Mouse (Mus musculus) ES-E14 (cell line): ENCODE results near the gene Atf2. TPM values are rescaled to one million over a fixed set of nuclear protein-coding genes. Genes with fewer than 3 reads are reported as not detected.

Experiments used
- DNase-seq: peaks from one replicate; pipeline ENCODE4 v3.0.0-alpha.2; 2013; ENCODE audit warnings: low read depth, low spot score
- H3K27ac ChIP-seq: 2 replicates; pipeline ENCODE4 v1.5.1; 2012; ENCODE audit warnings: low read depth, mild to moderate bottlenecking, low read length, moderate library complexity, mixed read lengths; ENCODE audit not compliant: poor library complexity, insufficient read depth, severe bottlenecking
- H3K36me3 ChIP-seq: 2 replicates; pipeline ENCODE4 v1.6.1; 2012; ENCODE audit warnings: mild to moderate bottlenecking, low read length, moderate library complexity, mixed read lengths; ENCODE audit not compliant: control insufficient read depth, poor library complexity, insufficient read depth, severe bottlenecking
- H3K4me1 ChIP-seq, 2 experiments: fragments of 150-350 bp in 1 of 2; sonication (generic) in 1 of 2; 2 replicates each; pipeline ENCODE4 v1.6.1; 2012; ENCODE audit warnings: low read length in 2 of 2, mild to moderate bottlenecking in 1 of 2, mixed read lengths in 1 of 2; ENCODE audit not compliant: control insufficient read depth in 2 of 2, insufficient read depth in 2 of 2, poor library complexity in 1 of 2
- H3K4me3 ChIP-seq, 2 experiments: fragments of 150-350 bp in 1 of 2; sonication (generic) in 1 of 2; 2 replicates each; pipeline ENCODE4 v1.5.1; 2012; ENCODE audit warnings: low read length in 2 of 2, low read depth in 1 of 2, mild to moderate bottlenecking in 1 of 2, mixed read lengths in 1 of 2; ENCODE audit not compliant: insufficient read depth in 1 of 2, poor library complexity in 1 of 2, severe bottlenecking in 1 of 2
- H3K9ac ChIP-seq: 2 replicates; pipeline ENCODE4 v1.6.1; 2012; ENCODE audit warnings: low read depth, mild to moderate bottlenecking, low read length, mixed read lengths; ENCODE audit not compliant: poor library complexity, insufficient read depth, severe bottlenecking
- H3K9me3 ChIP-seq: fragments of 150-350 bp; sonication (generic); 2 replicates; pipeline ENCODE4 v1.6.1; 2012; ENCODE audit warnings: low read depth, mild to moderate bottlenecking, low read length; ENCODE audit not compliant: control insufficient read depth, insufficient read depth
- CHD2 ChIP-seq: IDR thresholded peaks from 2 replicates; pipeline ENCODE4 v1.6.1; 2014; ENCODE audit warnings: mild to moderate bottlenecking, low read depth, low read length, inconsistent platforms
- HCFC1 ChIP-seq: IDR thresholded peaks from 2 replicates; pipeline ENCODE4 v1.6.1; 2012; ENCODE audit warnings: low read length, inconsistent platforms, borderline replicate concordance; ENCODE audit not compliant: insufficient read depth
- MAFK ChIP-seq: IDR thresholded peaks from 2 replicates; pipeline ENCODE4 v1.6.1; 2014; ENCODE audit warnings: mild to moderate bottlenecking, low read depth, low read length, inconsistent platforms; ENCODE audit not compliant: insufficient read depth
- ZC3H11A ChIP-seq: IDR thresholded peaks from 2 replicates; pipeline ENCODE4 v1.6.1; 2012; ENCODE audit warnings: low read depth, mild to moderate bottlenecking, inconsistent platforms, low read length, borderline replicate concordance
- ZNF384 ChIP-seq: IDR thresholded peaks from 2 replicates; pipeline ENCODE4 v1.6.1; 2012; ENCODE audit warnings: low read depth, low read length, inconsistent platforms
- in situ Hi-C, 2 experiments: fragments of 600-800 bp; cut with MboI; formaldehyde crosslinking; loops; one replicate each; pipeline ENCODE4 v1.15.1; 2025; ENCODE audit warnings: low sequenced_read_pairs in 2 of 2, inconsistent platforms in 1 of 2; ENCODE audit not compliant: unreplicated experiment in 2 of 2
- total RNA-seq: library from RNA; depleted of rRNA; stranded (reverse); fragments of 300-350 nt; gene quantifications from 2 replicates; pipeline ENCODE4 v1.2.3, GENCODE M21; 2012

Atf2 gene
- total RNA-seq, 1 experiment, result 55.7 TPM

GRCm38 (mm10) chr2:73919642-73920041 is 27.2 kb upstream of the Atf2 start:
- H3K9ac ChIP-seq, result no peak overlapping the region
- no peaks in the 10 kb centered on the region for H3K9me3 ChIP-seq
- peaks cover 0 to 2% of the 10 kb centered on the region in 2 experiments; a peak in 1 of 4 replicates for H3K4me1 ChIP-seq
- TF ChIP-seq HCFC1 (no peak), MAFK (no peak), ZNF384 (no peak), CHD2 (no peak), ZC3H11A (no peak)
- no peak overlapping the region for H3K4me3 ChIP-seq
- no peak for DNase-seq
- no peak overlapping the region for H3K27ac ChIP-seq
- in situ Hi-C loops, result no loop called here
- no peaks in the 10 kb centered on the region for H3K36me3 ChIP-seq

- H3K36me3 ChIP-seq, result peaks cover 13% of the 10 kb centered on the region
- in situ Hi-C loops, result no loop called here
- no peak for DNase-seq
- H3K9me3 ChIP-seq, result no peaks in the 10 kb centered on the region
- H3K4me3 ChIP-seq, result no peak overlapping the region
- H3K9ac ChIP-seq, result no peak overlapping the region
- TF ChIP-seq ZC3H11A (no peak), ZNF384 (no peak), CHD2 (no peak), MAFK (no peak), HCFC1 (no peak)
- peaks cover 5 to 8% of the 10 kb centered on the region in 2 experiments; a peak in 3 of 4 replicates for H3K4me1 ChIP-seq
- no peak overlapping the region for H3K27ac ChIP-seq
These were observed 19.8 kb upstream of the Atf2 start for GRCm38 (mm10) chr2:73912264-73912663.

GRCm38 (mm10) chr2:73911175-73911700 is 18.8 kb upstream of the Atf2 start, which contains the start of gene Atp5g3:
TSS of gene Atp5g3 (minus strand) at chr2:73911326.
- peaks cover 5 to 8% of the 10 kb centered on the region in 2 experiments; a peak in 3 of 4 replicates for H3K4me1 ChIP-seq
- H3K9me3 ChIP-seq, result no peaks in the 10 kb centered on the region
- in situ Hi-C loops, result no loop called here
- DNase-seq, result peak; percentile 85
- H3K9ac ChIP-seq, result peak within 1 kb of the TSS; percentile 94
- H3K36me3 ChIP-seq, result peaks cover 17% of the 10 kb centered on the region
- TF ChIP-seq ZC3H11A (no peak), HCFC1 (peak; percentile 72; the same call in 1 of the 2 replicates), CHD2 (no peak), MAFK (no peak), ZNF384 (peak; percentile 85)
- peak within 1 kb of the TSS; percentile 43; the same call in 1 of the 2 replicates for H3K27ac ChIP-seq
- H3K4me3 ChIP-seq, result peak within 1 kb of the TSS; percentile 74 to 84

- peak overlapping the region; percentile 74 to 84 for H3K4me3 ChIP-seq
- H3K27ac ChIP-seq, result peak overlapping the region; percentile 43; the same call in 1 of the 2 replicates
- TF ChIP-seq ZNF384 (no peak), ZC3H11A (no peak), HCFC1 (no peak), CHD2 (no peak), MAFK (no peak)
- no peak for DNase-seq
- H3K9ac ChIP-seq, result peak overlapping the region; percentile 94
- no peaks in the 10 kb centered on the region for H3K9me3 ChIP-seq
- H3K4me1 ChIP-seq, result peaks cover 5 to 8% of the 10 kb centered on the region in 2 experiments; a peak in 3 of 4 replicates
- H3K36me3 ChIP-seq, result peaks cover 17% of the 10 kb centered on the region
- in situ Hi-C loops, result no loop called here
These were observed 18.2 kb upstream of the Atf2 start for GRCm38 (mm10) chr2:73910571-73911174.
